Mouse (Mus musculus) stomach, embryonic 14.5 days (tissue): ENCODE results near the gene Arhgap28. TPM values are rescaled to one million over a fixed set of nuclear protein-coding genes. Genes with fewer than 3 reads are reported as not detected.

ENCODE experiments used
- ATAC-seq: fragments of 200-750 bp; cut with Nextera tagmentation; 2 replicates; pipeline ENCODE4 v1.8.0; 2017; ENCODE audit warnings: low read depth, moderate TSS enrichment; ENCODE audit not compliant: insufficient number of reproducible peaks, insufficient read depth, low FRiP score
- H3K27ac ChIP-seq: fragments of 300-500 bp; sonication (generic); 2 replicates; pipeline ENCODE4 v1.5.1; 2014; ENCODE audit warnings: mild to moderate bottlenecking, low read length, moderate library complexity, mixed read lengths
- H3K27me3 ChIP-seq: fragments of 300-500 bp; sonication (generic); 2 replicates; pipeline ENCODE4 v1.6.1; 2014; ENCODE audit warnings: low read length, control low read depth, mixed read lengths; ENCODE audit not compliant: control insufficient read depth, insufficient read depth
- H3K36me3 ChIP-seq: fragments of 300-500 bp; sonication (generic); 2 replicates; pipeline ENCODE4 v1.6.1; 2014; ENCODE audit warnings: mild to moderate bottlenecking, control low read depth, low read length, moderate library complexity, mixed read lengths; ENCODE audit not compliant: control insufficient read depth, insufficient read depth
- H3K4me1 ChIP-seq: fragments of 300-500 bp; sonication (generic); 2 replicates; pipeline ENCODE4 v1.6.1; 2014; ENCODE audit warnings: low read length, control low read depth, mixed read lengths; ENCODE audit not compliant: control insufficient read depth, insufficient read depth
- H3K4me2 ChIP-seq: fragments of 300-500 bp; sonication (generic); replicated peaks from 2 replicates; pipeline ENCODE4 v1.6.1; 2014; ENCODE audit warnings: low read depth, low read length, control low read depth
- H3K4me3 ChIP-seq: fragments of 300-500 bp; sonication (generic); 2 replicates; pipeline ENCODE4 v1.5.1; 2014; ENCODE audit warnings: low read depth, low read length, control low read depth
- H3K9ac ChIP-seq: fragments of 300-500 bp; sonication (generic); replicated peaks from 2 replicates; pipeline ENCODE4 v1.6.1; 2014; ENCODE audit warnings: low read depth, mild to moderate bottlenecking, control low read depth, low read length, moderate library complexity, mixed read lengths
- H3K9me3 ChIP-seq: fragments of 300-500 bp; sonication (generic); 2 replicates; pipeline ENCODE4 v1.6.1; 2016; ENCODE audit warnings: low read depth, low read length, control low read depth; ENCODE audit not compliant: control insufficient read depth
- WGBS: fragments of 180-500 bp; shearing (Covaris S2); extraction: QIAGEN DNeasy Blood & Tissue Kit; methylation state at CpG from one replicate; pipeline ENCODE4 v1.1.7; 2014; 5-methylcytosine and 5-hydroxymethylcytosine counted together
- polyA plus RNA-seq: library from polyadenylated mRNA; unstranded; fragments of >200 nt; fragmentation: Nextera tagmentation; extraction: Ambion mirVana; gene quantifications from 2 replicates; pipeline ENCODE4 v1.2.1, GENCODE M21; 2014

Arhgap28 gene
- polyA plus RNA-seq, 1 experiment from 2014 or later: 43.3 TPM

GRCm38 (mm10) chr17:67916901-67917300 is 87.0 kb downstream of the Arhgap28 start:
- no peak overlapping the region for H3K4me3 ChIP-seq
- H3K4me2 ChIP-seq: no peak overlapping the region
- no peaks in the 10 kb centered on the region for H3K36me3 ChIP-seq
- H3K27ac ChIP-seq: no peak overlapping the region
- no peaks in the 10 kb centered on the region; the same call in 1 of the 2 replicates for H3K4me1 ChIP-seq
- 82% methylated on average over 2 of the region's 2 CpGs for WGBS
- H3K9ac ChIP-seq: no peak overlapping the region
- ATAC-seq: no peak
- no peaks in the 10 kb centered on the region for H3K9me3 ChIP-seq
- H3K27me3 ChIP-seq: no peaks in the 10 kb centered on the region

GRCm38 (mm10) chr17:67912640-67913039 is 91.3 kb downstream of the Arhgap28 start:
- 54% methylated on average over 12 of the region's 12 CpGs for WGBS
- H3K27me3 ChIP-seq: no peaks in the 10 kb centered on the region
- no peak overlapping the region for H3K4me3 ChIP-seq
- H3K36me3 ChIP-seq: no peaks in the 10 kb centered on the region
- H3K9me3 ChIP-seq: no peaks in the 10 kb centered on the region
- no peak overlapping the region for H3K4me2 ChIP-seq
- peak; percentile 58; the same call in 1 of the 2 replicates for ATAC-seq
- no peak overlapping the region for H3K9ac ChIP-seq
- H3K27ac ChIP-seq: no peak overlapping the region
- peaks cover 5% of the 10 kb centered on the region; the same call in 1 of the 2 replicates for H3K4me1 ChIP-seq

- 67% methylated on average over 11 of the region's 11 CpGs for WGBS
- ATAC-seq: no peak
- Histone ChIP-seq H3K27me3 (no peaks in the 10 kb centered on the region), H3K4me3 (no peak overlapping the region), H3K4me2 (no peak overlapping the region), H3K4me1 (peaks cover 5% of the 10 kb centered on the region; the same call in 1 of the 2 replicates), H3K9ac (no peak overlapping the region), H3K9me3 (no peaks in the 10 kb centered on the region), H3K27ac (no peak overlapping the region), H3K36me3 (no peaks in the 10 kb centered on the region)
Observed at GRCm38 (mm10) chr17:67912051-67912450, 91.9 kb downstream of the Arhgap28 start.

GRCm38 (mm10) chr17:67908537-67908936 is 95.4 kb downstream of the Arhgap28 start:
- peaks cover 5% of the 10 kb centered on the region; the same call in 1 of the 2 replicates for H3K4me1 ChIP-seq
- H3K27me3 ChIP-seq: no peaks in the 10 kb centered on the region
- no peak overlapping the region for H3K27ac ChIP-seq
- H3K4me3 ChIP-seq: no peak overlapping the region
- H3K9ac ChIP-seq: no peak overlapping the region
- ATAC-seq: no peak
- H3K4me2 ChIP-seq: no peak overlapping the region
- WGBS: 73% methylated on average over 4 of the region's 4 CpGs
- no peaks in the 10 kb centered on the region for H3K9me3 ChIP-seq
- H3K36me3 ChIP-seq: no peaks in the 10 kb centered on the region

- Histone ChIP-seq H3K36me3 (no peaks in the 10 kb centered on the region), H3K4me2 (no peak overlapping the region), H3K9me3 (no peaks in the 10 kb centered on the region), H3K4me1 (peaks cover 5% of the 10 kb centered on the region; the same call in 1 of the 2 replicates), H3K4me3 (no peak overlapping the region), H3K27me3 (no peaks in the 10 kb centered on the region), H3K27ac (no peak overlapping the region), H3K9ac (no peak overlapping the region)
- ATAC-seq: no peak; the same call in 1 of the 2 replicates
- 73% methylated on average over 4 of the region's 4 CpGs for WGBS
Observed at GRCm38 (mm10) chr17:67908137-67908536, 95.8 kb downstream of the Arhgap28 start.

- Histone ChIP-seq H3K27ac (no peak overlapping the region), H3K9me3 (no peaks in the 10 kb centered on the region), H3K4me2 (no peak overlapping the region), H3K36me3 (no peaks in the 10 kb centered on the region), H3K4me3 (no peak overlapping the region), H3K27me3 (no peaks in the 10 kb centered on the region), H3K4me1 (peaks cover 5% of the 10 kb centered on the region; the same call in 1 of the 2 replicates), H3K9ac (no peak overlapping the region)
- peak; percentile 30; the same call in 1 of the 2 replicates for ATAC-seq
- 63% methylated on average over 10 of the region's 10 CpGs for whole genome bisulfite sequencing
Observed at GRCm38 (mm10) chr17:67907532-67908054, 96.3 kb downstream of the Arhgap28 start.

GRCm38 (mm10) chr17:67906236-67906635 is 97.7 kb downstream of the Arhgap28 start:
- no peak for ATAC-seq
- Histone ChIP-seq H3K9me3 (no peaks in the 10 kb centered on the region), H3K27me3 (no peaks in the 10 kb centered on the region), H3K4me1 (0 out of 2 replicates have a peak, but pooled peaks cover 5% of the 10 kb centered on the region), H3K4me2 (no peak overlapping the region), H3K4me3 (no peak overlapping the region), H3K36me3 (peaks cover under 1% of the 10 kb centered on the region; the same call in 1 of the 2 replicates), H3K27ac (no peak overlapping the region), H3K9ac (no peak overlapping the region)
- WGBS: 66% methylated on average over 3 of the region's 3 CpGs

GRCm38 (mm10) chr17:67904315-67904944 is 99.5 kb downstream of the Arhgap28 start:
- Histone ChIP-seq H3K27ac (no peak overlapping the region), H3K4me3 (no peak overlapping the region), H3K36me3 (peaks cover 8% of the 10 kb centered on the region; the same call in 1 of the 2 replicates), H3K4me2 (no peak overlapping the region), H3K9me3 (no peaks in the 10 kb centered on the region), H3K4me1 (0 out of 2 replicates have a peak, but pooled peaks cover 5% of the 10 kb centered on the region), H3K9ac (no peak overlapping the region), H3K27me3 (no peaks in the 10 kb centered on the region)
- 88% methylated on average over 14 of the region's 14 CpGs for WGBS
- no peak for ATAC-seq
